Mouse (Mus musculus) small intestine, adult 2 months (tissue): ENCODE measurements around the gene Btbd8. TPM values are rescaled to one million over a fixed set of nuclear protein-coding genes. Genes with fewer than 3 reads are reported as not detected.

Source experiments
- H3K27ac ChIP-seq: fragments of 200-500 bp; 2 replicates; pipeline ENCODE4 v1.5.1; 2012; ENCODE audit warnings: low read depth, low read length, control low read depth, inconsistent platforms; ENCODE audit not compliant: insufficient read depth
- H3K27me3 ChIP-seq: fragments of 200-500 bp; 2 replicates; pipeline ENCODE4 v1.6.1; 2012; ENCODE audit warnings: mild to moderate bottlenecking, moderate library complexity, low read length, inconsistent platforms; ENCODE audit not compliant: control insufficient read depth, insufficient read depth
- H3K36me3 ChIP-seq: fragments of 200-500 bp; 2 replicates; pipeline ENCODE4 v1.6.1; 2012; ENCODE audit warnings: mild to moderate bottlenecking, low read length, control low read depth, inconsistent platforms; ENCODE audit not compliant: control insufficient read depth, insufficient read depth
- H3K4me1 ChIP-seq: fragments of 200-500 bp; 2 replicates; pipeline ENCODE4 v1.6.1; 2012; ENCODE audit warnings: low read length, inconsistent platforms, mixed read lengths; ENCODE audit not compliant: control insufficient read depth, insufficient read depth, insufficient read length
- H3K4me3 ChIP-seq: fragments of 200-500 bp; 2 replicates; pipeline ENCODE4 v1.5.1; 2012; ENCODE audit warnings: low read depth, mild to moderate bottlenecking, control low read depth, inconsistent platforms, low read length, moderate library complexity
- CTCF ChIP-seq: fragments of 200-500 bp; IDR thresholded peaks from 2 replicates; pipeline ENCODE4 v1.5.1; 2012; ENCODE audit warnings: low read depth, mild to moderate bottlenecking, control low read depth, inconsistent platforms, low read length, moderate library complexity, mixed read lengths; ENCODE audit not compliant: insufficient replicate concordance, insufficient read length; ENCODE audit errors: extremely low read depth
- POLR2A ChIP-seq: fragments of 200-500 bp; IDR thresholded peaks from 2 replicates; pipeline ENCODE4 v1.6.1; 2012; ENCODE audit warnings: low read depth, mild to moderate bottlenecking, control low read depth, inconsistent platforms, low read length, moderate library complexity
- WGBS: fragments of 180-500 bp; shearing (Covaris S2); methylation state at CpG from one replicate; pipeline ENCODE4 v1.1.7; 2018; 5-methylcytosine and 5-hydroxymethylcytosine counted together
- polyA plus RNA-seq: library from polyadenylated mRNA; depleted of rRNA; stranded (reverse); fragments of >200 nt; gene quantifications from 2 replicates; pipeline ENCODE4 v1.2.3, GENCODE M21; 2012

The Btbd8 gene
- polyA plus RNA-seq, 1 experiment: 0.28 TPM

DNA sequence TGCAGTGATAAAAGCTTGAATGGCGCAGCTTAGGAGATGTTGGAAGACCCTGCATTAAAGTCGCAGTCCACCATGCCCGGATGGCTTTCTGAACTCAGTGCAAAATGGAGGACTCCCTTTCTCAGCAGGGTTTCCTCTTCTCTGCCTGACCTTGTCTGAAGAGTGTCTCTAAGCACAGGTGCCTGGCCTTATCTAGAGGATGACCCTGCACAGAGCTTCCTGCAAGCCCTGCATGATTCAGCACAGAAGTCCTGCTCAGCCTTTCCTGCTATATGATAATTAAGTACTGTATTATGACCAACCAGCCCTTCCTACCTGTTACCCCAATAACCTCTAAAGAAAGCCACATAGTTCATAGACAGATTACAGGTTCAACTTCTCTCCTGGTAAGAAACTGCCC lies 77.7 kb downstream of the Btbd8 start:
- WGBS: 96% methylated on average over 3 of the region's 3 CpGs
- TF ChIP-seq POLR2A: no peak
- TF ChIP-seq CTCF: no peak
- Histone ChIP-seq H3K36me3 (no peaks in the 10 kb centered on the region), H3K4me1 (no peaks in the 10 kb centered on the region), H3K4me3 (no peak overlapping the region), H3K27ac (no peak overlapping the region), H3K27me3 (no peaks in the 10 kb centered on the region)

DNA sequence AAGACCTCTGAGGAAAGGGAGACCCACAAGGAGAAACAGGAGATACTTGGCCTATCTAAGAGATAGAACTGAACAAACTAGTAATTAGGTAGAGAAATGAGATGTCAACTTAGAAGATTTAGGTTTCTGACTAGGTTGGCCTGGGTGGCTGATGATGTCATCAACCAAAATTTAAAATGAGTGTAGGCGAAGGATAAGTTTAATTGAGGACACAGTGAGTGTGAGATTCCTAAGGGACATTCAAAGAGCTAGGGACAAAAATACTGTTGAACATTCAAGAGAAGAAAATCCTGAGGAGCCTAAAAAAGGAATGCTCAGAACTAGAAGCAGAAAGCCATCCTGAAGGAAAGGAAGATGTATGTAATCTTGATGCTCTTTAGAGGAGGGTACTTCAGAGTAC lies 78.3 kb downstream of the Btbd8 start:
- Histone ChIP-seq H3K36me3 (no peaks in the 10 kb centered on the region), H3K4me1 (no peaks in the 10 kb centered on the region), H3K27me3 (no peaks in the 10 kb centered on the region), H3K4me3 (no peak overlapping the region), H3K27ac (no peak overlapping the region)
- WGBS: 94% methylated on average over 1 of the region's 1 CpGs
- no peak for TF ChIP-seq POLR2A
- TF ChIP-seq CTCF: no peak

DNA sequence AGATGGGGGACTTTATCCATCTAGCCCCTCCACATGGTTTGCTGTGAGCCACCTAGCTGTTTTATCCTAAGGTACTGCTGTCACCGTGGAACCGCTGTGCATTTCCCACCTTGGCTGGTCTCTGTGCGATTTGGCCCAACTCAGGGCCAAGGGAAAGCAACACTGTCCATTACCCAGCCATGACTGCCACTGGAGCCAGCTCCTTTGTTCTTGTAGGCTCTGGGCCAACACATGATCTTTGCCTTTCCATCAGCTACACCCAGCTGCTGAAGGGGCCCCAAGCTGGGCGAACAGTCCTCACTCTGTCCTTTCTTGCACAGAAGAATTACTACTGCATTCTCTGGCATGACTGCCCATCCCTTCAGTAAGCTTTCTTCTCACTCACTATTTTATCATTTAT lies 80.8 kb downstream of the Btbd8 start:
- Histone ChIP-seq H3K27ac (no peak overlapping the region), H3K27me3 (no peaks in the 10 kb centered on the region; the same call in 1 of the 2 replicates), H3K4me3 (no peak overlapping the region), H3K36me3 (no peaks in the 10 kb centered on the region), H3K4me1 (no peaks in the 10 kb centered on the region)
- 84% methylated on average over 4 of the region's 4 CpGs for WGBS
- TF ChIP-seq CTCF: no peak
- TF ChIP-seq POLR2A: no peak

DNA sequence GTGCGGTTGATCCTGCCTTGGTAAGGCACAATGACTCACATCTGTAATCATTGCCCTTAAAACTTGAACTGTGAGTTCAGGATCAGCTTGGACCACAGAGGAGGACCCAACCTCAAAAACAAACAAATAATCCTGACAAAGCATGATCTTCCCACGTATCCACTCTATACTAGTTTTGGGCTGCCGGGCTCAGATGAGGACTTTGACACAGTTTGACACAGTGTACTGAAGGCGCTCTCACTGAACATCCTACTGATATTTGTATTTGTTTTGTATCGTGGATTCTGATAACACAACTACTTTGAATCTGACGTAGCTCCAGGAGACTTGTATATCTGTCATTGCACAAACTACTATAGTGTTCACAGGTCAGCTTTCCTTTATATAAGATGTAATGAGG lies 83.6 kb downstream of the Btbd8 start:
- H3K36me3 ChIP-seq: no peaks in the 10 kb centered on the region
- 44% methylated on average over 6 of the region's 6 CpGs for WGBS
- no peak overlapping the region for H3K4me3 ChIP-seq
- H3K4me1 ChIP-seq: no peaks in the 10 kb centered on the region
- H3K27me3 ChIP-seq: no peaks in the 10 kb centered on the region; the same call in 1 of the 2 replicates
- TF ChIP-seq CTCF (no peak), POLR2A (no peak)
- H3K27ac ChIP-seq: no peak overlapping the region

DNA sequence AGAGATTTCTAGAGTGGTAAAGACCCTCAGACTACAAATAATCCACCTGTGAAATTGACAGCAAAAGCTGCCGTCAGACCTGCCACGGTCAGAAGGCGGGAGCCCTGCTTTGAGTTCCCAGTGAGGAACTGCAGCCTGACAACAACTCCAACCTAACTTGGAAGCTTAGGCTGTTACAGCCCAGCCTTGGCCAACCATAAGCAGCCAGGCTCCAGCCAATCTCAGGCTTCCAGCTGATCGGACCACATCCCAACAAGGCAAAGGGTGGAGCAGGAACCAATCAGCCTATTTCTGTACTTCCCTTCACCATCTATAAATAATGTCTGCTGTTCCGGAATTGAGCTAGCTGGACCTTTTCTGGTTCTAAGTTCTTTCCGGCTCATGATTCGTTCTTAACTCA lies 84.1 kb downstream of the Btbd8 start:
- Histone ChIP-seq H3K4me3 (no peak overlapping the region), H3K27ac (no peak overlapping the region), H3K27me3 (no peaks in the 10 kb centered on the region; the same call in 1 of the 2 replicates), H3K4me1 (no peaks in the 10 kb centered on the region), H3K36me3 (no peaks in the 10 kb centered on the region)
- WGBS: 66% methylated on average over 7 of the region's 7 CpGs
- no peak for TF ChIP-seq POLR2A
- TF ChIP-seq CTCF: no peak

DNA sequence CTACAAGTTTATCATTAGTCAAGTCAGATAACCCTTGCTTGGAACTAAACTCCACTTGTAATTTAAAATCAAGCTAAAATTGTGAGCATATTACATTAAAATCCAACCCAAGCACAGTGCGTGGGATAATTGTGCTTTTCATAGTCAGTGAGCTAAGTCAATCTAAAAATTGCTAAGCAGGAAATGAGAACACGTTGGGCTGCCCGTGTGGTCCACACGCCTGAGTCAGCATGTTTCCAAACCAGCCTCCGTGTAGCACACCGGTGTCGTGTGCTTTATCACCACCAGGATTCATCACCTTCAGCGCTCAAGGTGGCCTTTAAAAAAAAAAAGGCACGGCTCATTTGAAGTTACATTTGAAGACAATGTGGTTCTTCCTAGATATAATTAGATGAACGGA lies 86.5 kb downstream of the Btbd8 start:
- no peaks in the 10 kb centered on the region for H3K4me1 ChIP-seq
- H3K36me3 ChIP-seq: no peaks in the 10 kb centered on the region
- H3K27ac ChIP-seq: no peak overlapping the region
- TF ChIP-seq CTCF (no peak), POLR2A (no peak)
- no peak overlapping the region for H3K4me3 ChIP-seq
- 72% methylated on average over 10 of the region's 10 CpGs for WGBS
- no peaks in the 10 kb centered on the region; the same call in 1 of the 2 replicates for H3K27me3 ChIP-seq

DNA sequence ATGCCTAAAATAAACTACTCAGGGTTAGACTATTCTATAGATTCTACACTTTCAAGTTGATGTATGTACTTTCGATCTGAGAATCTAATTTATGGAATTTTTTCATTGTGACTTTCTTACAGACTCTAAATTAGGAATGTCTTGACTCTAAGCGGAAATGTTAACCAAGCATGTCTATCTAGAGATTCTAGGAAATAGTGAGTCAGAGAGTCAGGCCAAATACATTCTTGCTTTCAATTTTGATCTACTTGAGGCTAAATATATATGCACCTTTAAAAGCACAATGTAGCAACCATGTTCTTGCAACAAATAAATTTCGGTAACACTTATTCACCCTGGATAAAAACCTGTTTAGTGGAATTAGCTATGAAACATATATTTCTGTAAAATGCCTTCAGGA lies 91.1 kb downstream of the Btbd8 start:
- H3K27ac ChIP-seq: no peak overlapping the region
- H3K36me3 ChIP-seq: no peaks in the 10 kb centered on the region
- no peak for TF ChIP-seq POLR2A
- TF ChIP-seq CTCF: no peak
- 89% methylated on average over 3 of the region's 3 CpGs for WGBS
- H3K4me3 ChIP-seq: no peak overlapping the region
- H3K27me3 ChIP-seq: no peaks in the 10 kb centered on the region
- no peaks in the 10 kb centered on the region for H3K4me1 ChIP-seq

DNA sequence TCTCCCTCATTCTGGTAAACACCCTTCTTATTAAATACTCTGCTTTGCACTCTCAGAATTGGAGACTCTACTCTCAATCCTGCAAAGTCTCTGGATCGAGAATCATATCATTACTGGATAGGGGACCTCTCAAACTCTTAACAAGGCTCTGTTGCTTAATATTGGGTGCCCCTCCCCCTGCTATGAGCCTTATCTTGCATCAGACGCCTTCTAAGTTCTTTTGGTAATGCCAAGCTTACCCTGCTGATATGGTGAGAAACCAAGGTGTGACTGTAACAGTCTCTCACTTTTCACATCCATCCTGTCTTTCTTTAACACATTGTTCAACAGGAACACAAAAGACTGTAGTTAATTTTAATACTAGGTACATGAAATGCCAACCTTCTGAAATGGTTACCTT lies 95.8 kb downstream of the Btbd8 start:
- no peaks in the 10 kb centered on the region for H3K27me3 ChIP-seq
- H3K4me3 ChIP-seq: no peak overlapping the region
- 42% methylated on average over 2 of the region's 2 CpGs for WGBS
- H3K27ac ChIP-seq: no peak overlapping the region
- no peaks in the 10 kb centered on the region for H3K4me1 ChIP-seq
- H3K36me3 ChIP-seq: no peaks in the 10 kb centered on the region
- TF ChIP-seq CTCF: no peak
